In genomic region chr7:116186156-116186555, GRCm38 (mm10) we compare ENCODE assay signal across 17 mouse cellular contexts.
DNase-seq lines count a peak whose midpoint lies in the region; ATAC-seq and TF ChIP-seq lines count a peak whose summit lies in the region.
"Had no signal": no experiment of that assay in that cellular context is flagged by ENCODE, and none has a peak within 500 bp of the region (broad histone marks: within the 10 kb centered on the region; RNA-seq: fewer than 3 reads in every experiment).

No protein-coding gene starts in this region.

- TF ChIP-seq EP300 in heart, adult 2 months (IDR thresholded peaks at IDR 0.05; ENCODE audit: insufficient read depth, low read depth, low read length), result no peak

- H3K79me2 ChIP-seq in heart, adult 2 months (replicated peaks; ENCODE audit: control insufficient read depth, insufficient read depth, low read length), result no peaks in the 10 kb centered on the region

- H3K9ac ChIP-seq in forebrain, embryonic 11.5 days (ENCODE audit: low read length), result no peak overlapping the region
- H3K9ac ChIP-seq in heart, embryonic 15.5 days, result no peak overlapping the region
- H3K9ac ChIP-seq in heart, adult 2 months (ENCODE audit: low read depth, low read length), result no peak overlapping the region
- no peak overlapping the region for H3K9ac ChIP-seq in midbrain, embryonic 15.5 days
- no peak overlapping the region for H3K9ac ChIP-seq in embryonic facial prominence, embryonic 15.5 days
- H3K9ac ChIP-seq: liver, embryonic 14.5 days had no signal

- peaks cover 17% of the 10 kb centered on the region for H3K36me3 ChIP-seq in forebrain, embryonic 10.5 days (replicated peaks)
- no peaks in the 10 kb centered on the region for H3K36me3 ChIP-seq in forebrain, embryonic 11.5 days (ENCODE audit: control insufficient read depth, insufficient read depth, low read length)
- no peaks in the 10 kb centered on the region for H3K36me3 ChIP-seq in heart, embryonic 15.5 days
- no peaks in the 10 kb centered on the region for H3K36me3 ChIP-seq in heart, adult 2 months (ENCODE audit: control insufficient read depth, insufficient read depth, low read length)
- H3K36me3 ChIP-seq in midbrain, embryonic 10.5 days, result peaks cover 22% of the 10 kb centered on the region
- H3K36me3 ChIP-seq in midbrain, embryonic 15.5 days (replicated peaks), result no peaks in the 10 kb centered on the region
- no peaks in the 10 kb centered on the region for H3K36me3 ChIP-seq in embryonic facial prominence, embryonic 15.5 days

- no peak for ATAC-seq in forebrain, embryonic 11.5 days (replicated peaks; ENCODE audit: low FRiP score)
- ATAC-seq in heart, embryonic 15.5 days (replicated peaks; ENCODE audit: insufficient number of reproducible peaks, insufficient read depth, low FRiP score, low read depth), result no peak
- no peak for ATAC-seq in midbrain, embryonic 15.5 days (replicated peaks)
- ATAC-seq in embryonic facial prominence, embryonic 15.5 days (ENCODE audit: insufficient number of reproducible peaks, low FRiP score, low TSS enrichment, low read depth), result no peak

- H3K27me3 ChIP-seq in forebrain, embryonic 10.5 days (ENCODE audit: poor library complexity, severe bottlenecking), result no peaks in the 10 kb centered on the region
- H3K27me3 ChIP-seq in forebrain, embryonic 11.5 days (ENCODE audit: control insufficient read depth, insufficient read depth, low read length), result no peaks in the 10 kb centered on the region
- H3K27me3 ChIP-seq in heart, embryonic 15.5 days, result no peaks in the 10 kb centered on the region
- no peaks in the 10 kb centered on the region for H3K27me3 ChIP-seq in heart, adult 2 months (ENCODE audit: control insufficient read depth, insufficient read depth, low read length)
- H3K27me3 ChIP-seq in midbrain, embryonic 10.5 days (ENCODE audit: low read depth, poor library complexity, severe bottlenecking), result no peaks in the 10 kb centered on the region
- H3K27me3 ChIP-seq in midbrain, embryonic 15.5 days (replicated peaks), result no peaks in the 10 kb centered on the region
- no peaks in the 10 kb centered on the region for H3K27me3 ChIP-seq in embryonic facial prominence, embryonic 15.5 days

- no peak for TF ChIP-seq POLR2A in heart, adult 2 months (IDR thresholded peaks at IDR 0.05; ENCODE audit: insufficient read depth, low read depth, low read length)

- 50% methylated on average over 5 of the region's 5 CpGs for WGBS in forebrain, embryonic 10.5 days
- WGBS in forebrain, embryonic 11.5 days, result 45% methylated on average over 5 of the region's 5 CpGs
- WGBS in heart, embryonic 15.5 days, result 50% methylated on average over 5 of the region's 5 CpGs
- WGBS in heart, adult 2 months, result 66% methylated on average over 5 of the region's 5 CpGs
- WGBS in midbrain, embryonic 10.5 days, result 52% methylated on average over 5 of the region's 5 CpGs
- 25% methylated on average over 5 of the region's 5 CpGs for WGBS in midbrain, embryonic 15.5 days
- WGBS in embryonic facial prominence, embryonic 15.5 days, result 54% methylated on average over 5 of the region's 5 CpGs

- H3K4me1 ChIP-seq in forebrain, embryonic 10.5 days, result peaks cover 73% of the 10 kb centered on the region
- H3K4me1 ChIP-seq in forebrain, embryonic 11.5 days (replicated peaks; ENCODE audit: control insufficient read depth, insufficient read depth, low read length), result peaks cover 23% of the 10 kb centered on the region; the same call in 1 of the 2 replicates
- H3K4me1 ChIP-seq in heart, embryonic 15.5 days (replicated peaks), result peaks cover 87% of the 10 kb centered on the region
- peaks cover 2% of the 10 kb centered on the region; the same call in 1 of the 2 replicates for H3K4me1 ChIP-seq in heart, adult 2 months (ENCODE audit: control insufficient read depth, insufficient read depth, low read length)
- peaks cover 58% of the 10 kb centered on the region for H3K4me1 ChIP-seq in midbrain, embryonic 10.5 days
- H3K4me1 ChIP-seq in midbrain, embryonic 15.5 days, result peaks cover 54% of the 10 kb centered on the region
- peaks cover 43% of the 10 kb centered on the region for H3K4me1 ChIP-seq in embryonic facial prominence, embryonic 15.5 days

- TF ChIP-seq CTCF in heart, adult 2 months (IDR thresholded peaks at IDR 0.05), result no peak

- no peak for DNase-seq in forebrain, embryonic 10.5 days (ENCODE audit: extremely low spot score, low spot score)
- no peak for DNase-seq in forebrain, embryonic 11.5 days (ENCODE audit: low spot score)
- no peak for DNase-seq in heart, adult 2 months
- no peak for DNase-seq in midbrain, embryonic 10.5 days (ENCODE audit: low spot score)
- no peak for DNase-seq in retina, postnatal 1 day
- DNase-seq: cerebellum, postnatal 10 days; embryo, embryonic 11 days; gastrocnemius, postnatal 10 days; kidney, adult 18-20 months; kidney, postnatal 10 days; spleen, adult 18-20 months; thymus, adult 18-20 months had no signal

- no peaks in the 10 kb centered on the region for H3K9me3 ChIP-seq in forebrain, embryonic 10.5 days
- H3K9me3 ChIP-seq in forebrain, embryonic 11.5 days (ENCODE audit: control insufficient read depth, low read length), result no peaks in the 10 kb centered on the region
- H3K9me3 ChIP-seq in heart, embryonic 15.5 days (replicated peaks), result no peaks in the 10 kb centered on the region
- no peaks in the 10 kb centered on the region for H3K9me3 ChIP-seq in midbrain, embryonic 10.5 days (replicated peaks)
- H3K9me3 ChIP-seq in midbrain, embryonic 15.5 days, result no peaks in the 10 kb centered on the region
- H3K9me3 ChIP-seq in embryonic facial prominence, embryonic 15.5 days (replicated peaks), result no peaks in the 10 kb centered on the region

- peak overlapping the region; percentile 57 for H3K27ac ChIP-seq in forebrain, embryonic 10.5 days
- no peak overlapping the region for H3K27ac ChIP-seq in forebrain, embryonic 11.5 days (ENCODE audit: low read depth, low read length)
- H3K27ac ChIP-seq in heart, embryonic 15.5 days, result peak overlapping the region; percentile 46
- H3K27ac ChIP-seq in heart, adult 2 months, result no peak overlapping the region
- 0 out of 2 replicates have a peak overlapping the region, but pooled peaks have one; percentile 24 for H3K27ac ChIP-seq in midbrain, embryonic 10.5 days (replicated peaks)
- H3K27ac ChIP-seq in midbrain, embryonic 15.5 days, result no peak overlapping the region
- peak overlapping the region; percentile 44; the same call in 1 of the 2 replicates for H3K27ac ChIP-seq in embryonic facial prominence, embryonic 15.5 days (replicated peaks)
- H3K27ac ChIP-seq: liver, embryonic 14.5 days had no signal

- no peak overlapping the region for H3K4me3 ChIP-seq in forebrain, embryonic 10.5 days
- no peak overlapping the region for H3K4me3 ChIP-seq in forebrain, embryonic 11.5 days (ENCODE audit: low read depth, low read length)
- H3K4me3 ChIP-seq in heart, embryonic 15.5 days, result no peak overlapping the region
- H3K4me3 ChIP-seq in heart, adult 2 months, result no peak overlapping the region
- no peak overlapping the region for H3K4me3 ChIP-seq in midbrain, embryonic 10.5 days
- no peak overlapping the region for H3K4me3 ChIP-seq in midbrain, embryonic 15.5 days
- no peak overlapping the region for H3K4me3 ChIP-seq in embryonic facial prominence, embryonic 15.5 days (replicated peaks)
- H3K4me3 ChIP-seq: erythroblast, embryonic 14.5 days had no signal

- intact Hi-C loops in heart, adult 2 months (cut with DNase I), result no loop called here

- H3K4me2 ChIP-seq in forebrain, embryonic 11.5 days (ENCODE audit: low read depth, low read length, severe bottlenecking), result no peak overlapping the region
- no peak overlapping the region for H3K4me2 ChIP-seq in heart, embryonic 15.5 days
- H3K4me2 ChIP-seq in midbrain, embryonic 15.5 days, result no peak overlapping the region
- H3K4me2 ChIP-seq in embryonic facial prominence, embryonic 15.5 days (replicated peaks), result 0 out of 2 replicates have a peak overlapping the region, but pooled peaks have one; percentile 0

Comparison
In these comparisons a context has a peak if more than half of its experiments do, and no peak if none do; other contexts are left out.
1. H3K27ac ChIP-seq: peak in forebrain, embryonic 10.5 days (single experiment), heart, embryonic 15.5 days (single experiment), midbrain, embryonic 10.5 days (single experiment) and embryonic facial prominence, embryonic 15.5 days (single experiment); none in forebrain, embryonic 11.5 days (single experiment), heart, adult 2 months (single experiment) and midbrain, embryonic 15.5 days (single experiment).